Comparison of ENCODE assay signal across 21 mouse cellular contexts in the genomic region with DNA sequence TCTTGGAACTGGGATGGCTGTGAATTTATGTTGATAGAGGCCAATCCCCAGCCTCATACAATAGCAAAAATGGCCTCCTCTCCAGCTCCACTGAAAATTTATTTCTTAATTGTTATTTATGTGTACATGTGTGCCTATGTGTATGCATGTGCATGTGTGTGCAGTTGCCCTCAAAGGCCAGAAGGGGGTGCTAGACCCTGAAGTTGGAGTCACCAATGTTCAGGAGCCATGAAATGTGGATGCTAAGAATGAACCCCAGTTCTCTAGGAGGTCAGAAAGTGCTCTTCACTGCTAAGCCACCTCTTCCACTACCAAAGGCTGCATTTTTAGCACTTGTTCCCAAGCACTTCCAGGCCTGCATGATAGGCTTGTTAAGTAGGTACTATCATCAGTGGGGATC.
DNase-seq lines count a peak whose midpoint lies in the region; ATAC-seq and TF ChIP-seq lines count a peak whose summit lies in the region.
"Had no signal": no experiment of that assay in that cellular context is flagged by ENCODE, and none has a peak within 500 bp of the region (broad histone marks: within the 10 kb centered on the region; RNA-seq: fewer than 3 reads in every experiment).

No protein-coding gene starts in this region.

- no peak overlapping the region for H3K27ac ChIP-seq in kidney, postnatal 0 days
- no peak overlapping the region for H3K27ac ChIP-seq in midbrain, postnatal 0 days (ENCODE audit: low read depth, low read length)
- no peak overlapping the region for H3K27ac ChIP-seq in midbrain, embryonic 10.5 days (replicated peaks)
- H3K27ac ChIP-seq in ES-E14 (ENCODE audit: insufficient read depth, low read depth, low read length, poor library complexity, severe bottlenecking) = no peak overlapping the region
- H3K27ac ChIP-seq: embryonic facial prominence, embryonic 12.5 days; heart, embryonic 15.5 days; hindbrain, embryonic 10.5 days; limb, embryonic 15.5 days; neural tube, embryonic 12.5 days had no signal

- TF ChIP-seq CTCF in kidney, postnatal 0 days (IDR thresholded peaks at IDR 0.05; ENCODE audit: low read depth) = peak; percentile 34; the same call in 1 of the 2 replicates
- 0 out of 2 replicates have a peak, but pooled peaks have one; percentile 11 for TF ChIP-seq CTCF in midbrain, postnatal 0 days (IDR thresholded peaks at IDR 0.05)
- peak; percentile 31; the same call in 1 of the 2 replicates for TF ChIP-seq CTCF in brain, embryonic 14.5 days (IDR thresholded peaks at IDR 0.05; ENCODE audit: borderline replicate concordance, extremely low read depth, insufficient read depth, insufficient read length)

- H3K9ac ChIP-seq in kidney, postnatal 0 days (ENCODE audit: low read depth, low read length) = no peak overlapping the region
- H3K9ac ChIP-seq in midbrain, postnatal 0 days (replicated peaks; ENCODE audit: low read length, poor library complexity, severe bottlenecking) = no peak overlapping the region
- no peak overlapping the region for H3K9ac ChIP-seq in ES-E14 (ENCODE audit: insufficient read depth, low read depth, low read length, poor library complexity, severe bottlenecking)
- H3K9ac ChIP-seq: embryonic facial prominence, embryonic 12.5 days; heart, embryonic 15.5 days; limb, embryonic 15.5 days; neural tube, embryonic 12.5 days had no signal

- peaks cover 13% of the 10 kb centered on the region for H3K4me1 ChIP-seq in kidney, postnatal 0 days (replicated peaks; ENCODE audit: insufficient read depth, low read length)
- H3K4me1 ChIP-seq in midbrain, postnatal 0 days (ENCODE audit: insufficient read depth, low read length) = peaks cover 7% of the 10 kb centered on the region; the same call in 1 of the 2 replicates
- H3K4me1 ChIP-seq in midbrain, embryonic 10.5 days = no peaks in the 10 kb centered on the region
- no peaks in the 10 kb centered on the region for H3K4me1 ChIP-seq in ES-E14 (ENCODE audit: control insufficient read depth in 2 of 2, insufficient read depth in 2 of 2, low read length in 2 of 2, poor library complexity in 1 of 2)
- H3K4me1 ChIP-seq: embryonic facial prominence, embryonic 12.5 days; heart, embryonic 15.5 days; hindbrain, embryonic 10.5 days had no signal

- H3K36me3 ChIP-seq in kidney, postnatal 0 days (ENCODE audit: insufficient read depth, low read length) = no peaks in the 10 kb centered on the region
- H3K36me3 ChIP-seq in midbrain, postnatal 0 days (ENCODE audit: insufficient read depth, low read length) = no peaks in the 10 kb centered on the region
- no peaks in the 10 kb centered on the region for H3K36me3 ChIP-seq in midbrain, embryonic 10.5 days
- H3K36me3 ChIP-seq in ES-E14 (ENCODE audit: control insufficient read depth, insufficient read depth, low read length, poor library complexity, severe bottlenecking) = no peaks in the 10 kb centered on the region
- H3K36me3 ChIP-seq: embryonic facial prominence, embryonic 12.5 days; heart, embryonic 15.5 days; hindbrain, embryonic 10.5 days; limb, embryonic 15.5 days had no signal

- in situ Hi-C loops in ES-E14 (cut with MboI; ENCODE audit: low sequenced_read_pairs in 2 of 2, unreplicated experiment in 2 of 2) = no loop called here

- H3K4me3 ChIP-seq in kidney, postnatal 0 days (replicated peaks; ENCODE audit: low read depth, low read length) = no peak overlapping the region
- no peak overlapping the region for H3K4me3 ChIP-seq in midbrain, postnatal 0 days (ENCODE audit: low read depth, low read length)
- H3K4me3 ChIP-seq in midbrain, embryonic 10.5 days = no peak overlapping the region
- no peak overlapping the region for H3K4me3 ChIP-seq in ES-E14 (ENCODE audit: insufficient read depth in 1 of 2, low read depth in 1 of 2, low read length in 2 of 2, poor library complexity in 1 of 2, severe bottlenecking in 1 of 2)
- H3K4me3 ChIP-seq: embryonic facial prominence, embryonic 12.5 days; heart, embryonic 15.5 days; hindbrain, embryonic 10.5 days; limb, embryonic 15.5 days; neural tube, embryonic 12.5 days had no signal

- no peaks in the 10 kb centered on the region for H3K9me3 ChIP-seq in kidney, postnatal 0 days (replicated peaks; ENCODE audit: low read length)
- H3K9me3 ChIP-seq in midbrain, postnatal 0 days (ENCODE audit: low read length) = no peaks in the 10 kb centered on the region
- no peaks in the 10 kb centered on the region for H3K9me3 ChIP-seq in midbrain, embryonic 10.5 days (replicated peaks)
- H3K9me3 ChIP-seq in ES-E14 (ENCODE audit: control insufficient read depth, insufficient read depth, low read depth, low read length) = no peaks in the 10 kb centered on the region
- H3K9me3 ChIP-seq: embryonic facial prominence, embryonic 12.5 days; heart, embryonic 15.5 days; hindbrain, embryonic 10.5 days; limb, embryonic 15.5 days; neural tube, embryonic 12.5 days had no signal

- ATAC-seq in kidney, postnatal 0 days (replicated peaks; ENCODE audit: low FRiP score, low read depth) = no peak
- no peak for ATAC-seq in midbrain, postnatal 0 days (ENCODE audit: low FRiP score)
- ATAC-seq: forebrain, embryonic 16.5 days had no signal

- H3K4me2 ChIP-seq in kidney, postnatal 0 days (ENCODE audit: low read length) = no peak overlapping the region
- no peak overlapping the region for H3K4me2 ChIP-seq in midbrain, postnatal 0 days (ENCODE audit: low read depth, low read length, poor library complexity, severe bottlenecking)
- H3K4me2 ChIP-seq: embryonic facial prominence, embryonic 12.5 days; heart, embryonic 15.5 days; limb, embryonic 15.5 days; neural tube, embryonic 12.5 days had no signal

- no peak for DNase-seq in kidney, postnatal 0 days (ENCODE audit: low spot score)
- DNase-seq in kidney, postnatal 36 days = no peak
- DNase-seq in midbrain, postnatal 0 days (ENCODE audit: low spot score) = no peak
- DNase-seq in midbrain, embryonic 10.5 days (ENCODE audit: low spot score) = no peak
- DNase-seq in ES-E14 (ENCODE audit: low read depth, low spot score) = no peak
- no peak for DNase-seq in brain, embryonic 14.5 days (ENCODE audit: low read depth)
- no peak for DNase-seq in c-Kit-positive CD71-positive TER-119-positive erythroid progenitor cells, embryonic 14.5 days (ENCODE audit: low spot score)
- no peak for DNase-seq in adrenal gland, adult (ENCODE audit: inconsistent age in 2 of 2, low spot score in 1 of 2)
- DNase-seq: adrenal gland, adult 8-10 months; cerebellum, adult 9-10 months; heart, adult 18-20 months; kidney, postnatal 10 days; layer of hippocampus, adult 9-11 months; lung, postnatal 14 days; right cerebral cortex, postnatal 25 days had no signal

- H3K27me3 ChIP-seq in kidney, postnatal 0 days (ENCODE audit: insufficient read depth, low read length) = no peaks in the 10 kb centered on the region
- H3K27me3 ChIP-seq in midbrain, postnatal 0 days (ENCODE audit: insufficient read depth, low read length) = peaks cover 52% of the 10 kb centered on the region
- peaks cover 95% of the 10 kb centered on the region for H3K27me3 ChIP-seq in midbrain, embryonic 10.5 days (ENCODE audit: low read depth, poor library complexity, severe bottlenecking)
- H3K27me3 ChIP-seq: neural tube, embryonic 12.5 days had no signal

- no peak for TF ChIP-seq POLR2A in brain, embryonic 14.5 days (IDR thresholded peaks at IDR 0.05; ENCODE audit: borderline replicate concordance, extremely low read depth, insufficient read depth, insufficient read length, poor library complexity, severe bottlenecking)

TF ChIP-seq in ES-E14, 5 proteins besides CTCF, POLR2A, EP300 and RAD21:
- TF ChIP-seq ZNF384 (IDR thresholded peaks at IDR 0.05; ENCODE audit: low read depth, low read length) (no peak), ZC3H11A (IDR thresholded peaks at IDR 0.05; ENCODE audit: borderline replicate concordance, low read depth, low read length) (0 out of 2 replicates have a peak, but pooled peaks have one; percentile 7)
